Mouse (Mus musculus) urinary bladder, postnatal 36 days (tissue): ENCODE data around the gene Zswim8.
"Not testable (repeated sequence)": the region's sequence is repeated elsewhere in the genome, so short reads cannot be mapped to it uniquely, and the experiment has no call there.

Source experiments
- DNase-seq, 2 experiments: peaks; one replicate each; pipeline ENCODE4 v3.0.0; 2022; ENCODE audit warnings: low spot score in 2 of 2, mixed read lengths in 1 of 2

Gene Zswim8

GRCm38 (mm10) chr14:20694185-20694883 lies 13.0 kb upstream of the Zswim8 start:
- no peak for DNase-seq

DNA sequence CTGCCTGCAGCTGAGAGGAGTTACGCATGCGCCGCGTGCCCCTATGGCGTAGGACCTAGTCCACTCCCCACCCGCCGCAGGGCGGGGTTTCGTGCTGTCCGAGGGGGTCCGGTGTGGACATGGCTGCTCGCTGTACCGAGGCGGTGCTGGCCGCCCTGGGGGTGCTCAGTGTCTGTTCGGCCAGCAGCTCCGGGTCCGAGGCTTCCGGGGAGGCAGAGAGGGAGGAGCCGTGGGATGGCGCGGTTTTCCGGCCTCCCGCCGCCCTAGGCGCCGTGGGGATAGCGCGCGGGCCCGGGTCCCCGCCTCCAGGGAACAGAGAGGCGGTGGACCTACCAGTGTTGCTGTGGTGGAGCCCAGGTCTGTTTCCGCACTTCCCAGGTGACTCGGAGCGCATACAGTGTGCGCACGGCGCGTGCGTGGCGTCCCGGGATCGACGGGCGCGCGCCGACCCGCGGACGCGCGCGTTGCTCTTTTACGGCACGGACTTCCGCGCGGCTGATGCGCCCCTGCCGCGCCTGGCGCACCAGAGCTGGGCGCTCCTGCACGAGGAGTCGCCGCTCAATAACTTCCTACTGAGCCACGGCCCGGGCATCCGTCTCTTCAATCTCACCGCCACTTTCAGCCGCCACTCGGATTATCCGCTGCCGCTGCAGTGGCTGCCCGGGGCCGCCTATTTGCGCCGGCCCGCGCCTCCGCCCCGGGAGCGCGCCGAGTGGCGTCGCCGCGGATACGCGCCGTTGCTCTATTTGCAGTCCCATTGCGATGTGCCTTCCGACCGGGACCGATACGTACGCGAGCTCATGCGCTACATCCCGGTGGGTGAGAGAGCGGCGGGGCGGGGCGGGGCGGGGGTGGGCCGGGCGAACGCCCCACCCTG lies 12.2 kb upstream of the Zswim8 start, which contains the start of gene Fut11:
Gene Fut11, plus strand, starts transcription at position 85 of the 877 bp plus-strand sequence.
- peak; percentile 67 to 84 for DNase-seq

GRCm38 (mm10) chr14:20695761-20696520 lies 11.4 kb upstream of the Zswim8 start:
- DNase-seq = no peak

DNA sequence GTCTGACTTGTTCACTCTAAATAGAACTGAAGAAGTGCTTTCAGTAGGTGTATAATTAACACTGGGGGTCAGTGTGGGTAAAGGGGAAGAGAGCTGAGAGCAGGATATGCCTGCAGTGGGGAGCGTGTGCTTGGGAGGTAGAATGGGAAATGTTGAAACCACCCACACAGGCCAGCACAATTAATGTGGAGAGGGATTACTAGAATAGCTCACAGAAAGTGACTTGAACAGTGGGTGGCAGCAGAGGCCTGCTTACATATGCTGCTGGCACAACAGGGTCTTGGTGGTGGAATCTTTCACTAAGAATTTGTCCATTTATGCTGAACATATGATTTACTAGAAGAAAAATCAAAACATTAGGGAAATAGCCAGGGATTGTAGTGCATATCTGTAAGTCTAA lies 10.4 kb upstream of the Zswim8 start:
- DNase-seq = peak in 1 of 2 experiments; percentile 36

GRCm38 (mm10) chr14:20698515-20698914 lies 8.8 kb upstream of the Zswim8 start:
- no peak for DNase-seq

GRCm38 (mm10) chr14:20700362-20700761 lies 7.0 kb upstream of the Zswim8 start:
- DNase-seq = no peak

- no peak for DNase-seq
Measured at GRCm38 (mm10) chr14:20701554-20701953, 5.8 kb upstream of the Zswim8 start.

- DNase-seq = no peak
Measured at GRCm38 (mm10) chr14:20702096-20702740, 5.1 kb upstream of the Zswim8 start.

DNA sequence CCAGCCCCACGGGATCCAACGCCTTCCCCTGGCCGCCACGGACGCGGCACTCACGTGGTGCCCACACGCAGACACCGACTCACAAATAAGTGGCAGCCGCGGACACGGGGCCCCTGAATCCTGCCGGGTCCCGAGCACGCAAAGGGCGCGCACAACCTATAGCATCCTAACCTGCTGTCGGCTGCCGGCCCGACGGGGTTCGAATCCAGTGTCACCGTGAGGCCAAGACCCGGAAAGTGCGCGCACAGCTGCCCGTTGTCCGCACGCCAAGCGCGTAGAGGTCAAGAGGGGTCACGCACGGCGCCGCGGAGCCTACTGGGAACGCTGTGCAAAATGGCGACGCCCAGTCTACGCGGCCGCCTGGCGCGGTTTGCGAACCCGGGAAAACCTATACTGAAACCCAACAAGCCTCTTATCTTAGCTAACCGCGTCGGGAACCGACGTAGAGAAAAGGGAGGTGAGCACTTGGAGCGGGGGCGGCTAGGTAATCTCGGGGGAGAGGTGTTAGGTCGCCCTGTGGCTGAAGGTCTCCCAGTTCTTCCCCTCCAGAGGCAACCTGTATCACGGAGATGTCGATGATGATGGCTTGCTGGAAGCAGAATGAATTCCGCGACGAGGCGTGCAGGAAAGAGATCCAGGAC lies 4.5 kb upstream of the Zswim8 start, which contains the start of gene Chchd1:
Gene Chchd1, plus strand, starts transcription at position 266 of the 641 bp plus-strand sequence.
- peak; percentile 90 for DNase-seq

DNA sequence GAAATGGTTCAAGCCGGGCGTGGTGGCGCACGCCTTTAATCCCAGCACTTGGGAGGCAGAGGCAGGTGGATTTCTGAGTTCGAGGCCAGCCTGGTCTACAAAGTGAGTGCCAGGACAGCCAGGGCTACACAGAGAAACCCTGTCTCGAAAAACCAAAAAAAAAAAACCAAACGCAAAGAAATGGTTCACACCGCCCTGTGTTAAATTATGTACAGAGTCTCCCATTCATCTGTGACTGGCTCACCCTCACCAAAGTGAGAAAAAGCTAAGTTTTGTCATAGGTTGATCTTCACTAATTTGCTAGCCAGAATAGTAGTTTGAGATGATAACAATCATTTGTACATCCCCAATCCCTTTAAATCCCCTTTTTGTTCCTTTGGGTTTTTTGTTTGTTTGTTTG lies 3.9 kb upstream of the Zswim8 start:
- not testable (repeated sequence) for DNase-seq

- DNase-seq = no peak
Measured at GRCm38 (mm10) chr14:20708239-20708638, 887 bp downstream of the Zswim8 start.

DNA sequence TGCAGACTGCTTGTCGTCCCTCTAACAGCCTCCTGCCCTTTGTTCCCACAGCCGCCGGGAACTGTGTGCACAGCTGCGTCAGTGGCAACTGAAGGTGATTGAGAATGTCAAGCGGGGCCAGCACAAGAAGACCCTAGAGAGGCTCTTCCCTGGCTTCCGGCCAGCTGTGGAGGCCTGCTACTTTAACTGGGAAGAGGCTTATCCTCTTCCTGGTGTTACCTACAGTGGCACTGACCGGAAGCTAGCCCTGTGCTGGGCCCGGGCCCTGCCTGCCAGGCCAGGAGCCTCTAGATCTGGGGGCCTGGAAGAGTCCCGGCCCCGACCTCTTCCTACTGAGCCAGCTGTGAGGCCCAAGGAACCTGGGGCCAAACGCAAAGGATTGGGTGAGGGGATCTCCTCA lies 6.5 kb downstream of the Zswim8 start:
- DNase-seq = no peak

DNA sequence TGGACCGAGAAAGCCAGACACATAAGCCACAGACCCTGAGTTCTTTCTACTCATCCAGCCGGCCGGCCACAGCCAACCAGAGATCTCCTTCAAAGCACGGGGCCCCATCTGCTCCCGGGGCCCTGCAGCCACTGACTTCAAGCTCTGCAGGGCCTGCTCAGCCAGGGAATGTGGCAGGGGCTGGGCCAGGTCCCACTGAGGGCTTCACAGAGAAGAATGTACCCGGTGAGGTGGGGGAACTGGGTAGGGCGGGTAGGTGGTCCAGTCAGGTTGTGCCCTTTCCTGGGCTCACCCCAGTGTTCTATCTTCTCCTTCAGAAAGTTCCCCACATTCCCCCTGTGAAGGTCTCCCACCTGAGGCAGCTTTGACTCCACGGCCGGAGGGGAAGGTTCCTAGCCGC lies 11.1 kb downstream of the Zswim8 start:
- DNase-seq = no peak

GRCm38 (mm10) chr14:20719767-20720166 lies 12.4 kb downstream of the Zswim8 start:
- no peak for DNase-seq

GRCm38 (mm10) chr14:20721371-20721770 lies 14.0 kb downstream of the Zswim8 start:
- DNase-seq = no peak

DNA sequence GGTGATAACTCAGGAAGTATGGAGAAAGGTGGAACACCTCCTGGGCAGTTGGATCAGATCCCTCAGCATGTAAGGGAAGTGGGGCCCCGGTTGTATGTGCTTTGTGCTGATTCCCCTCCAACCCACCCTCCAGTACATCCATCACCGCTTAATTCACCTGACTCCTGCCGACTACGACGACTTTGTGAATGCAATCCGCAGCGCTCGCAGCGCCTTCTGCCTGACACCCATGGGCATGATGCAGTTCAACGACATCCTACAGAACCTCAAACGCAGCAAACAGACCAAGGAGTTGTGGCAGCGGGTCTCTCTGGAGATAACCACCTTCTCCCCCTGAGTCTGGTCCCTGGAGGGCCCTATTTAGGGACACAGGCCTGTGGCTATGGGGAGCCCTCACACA lies 15.7 kb downstream of the Zswim8 start:
- DNase-seq = no peak

DNA sequence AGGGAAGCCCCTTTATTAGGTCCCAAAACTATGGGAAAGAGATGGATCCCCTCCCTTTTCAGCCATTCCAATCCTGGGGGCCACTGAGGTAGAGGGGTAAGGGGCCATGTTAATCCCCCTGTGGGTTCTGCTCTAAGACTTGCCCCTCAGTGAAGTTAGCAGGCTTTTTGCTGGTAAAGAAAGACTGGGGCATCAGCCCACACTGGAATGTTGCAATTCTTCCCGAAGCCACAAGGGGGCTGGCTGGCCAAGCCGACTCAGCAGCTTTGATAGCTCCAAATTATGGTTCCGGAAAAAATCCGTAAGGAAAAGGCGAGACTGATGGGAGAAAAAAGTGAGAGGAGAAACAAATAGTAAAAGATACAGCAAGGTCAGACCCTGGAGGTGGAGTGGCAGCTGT lies 16.7 kb downstream of the Zswim8 start:
- DNase-seq = peak; percentile 47 to 56

- DNase-seq = no peak
Measured at GRCm38 (mm10) chr14:20725660-20726339, 18.4 kb downstream of the Zswim8 start.

GRCm38 (mm10) chr14:20729871-20730270 lies 22.5 kb downstream of the Zswim8 start:
- no peak for DNase-seq

DNA sequence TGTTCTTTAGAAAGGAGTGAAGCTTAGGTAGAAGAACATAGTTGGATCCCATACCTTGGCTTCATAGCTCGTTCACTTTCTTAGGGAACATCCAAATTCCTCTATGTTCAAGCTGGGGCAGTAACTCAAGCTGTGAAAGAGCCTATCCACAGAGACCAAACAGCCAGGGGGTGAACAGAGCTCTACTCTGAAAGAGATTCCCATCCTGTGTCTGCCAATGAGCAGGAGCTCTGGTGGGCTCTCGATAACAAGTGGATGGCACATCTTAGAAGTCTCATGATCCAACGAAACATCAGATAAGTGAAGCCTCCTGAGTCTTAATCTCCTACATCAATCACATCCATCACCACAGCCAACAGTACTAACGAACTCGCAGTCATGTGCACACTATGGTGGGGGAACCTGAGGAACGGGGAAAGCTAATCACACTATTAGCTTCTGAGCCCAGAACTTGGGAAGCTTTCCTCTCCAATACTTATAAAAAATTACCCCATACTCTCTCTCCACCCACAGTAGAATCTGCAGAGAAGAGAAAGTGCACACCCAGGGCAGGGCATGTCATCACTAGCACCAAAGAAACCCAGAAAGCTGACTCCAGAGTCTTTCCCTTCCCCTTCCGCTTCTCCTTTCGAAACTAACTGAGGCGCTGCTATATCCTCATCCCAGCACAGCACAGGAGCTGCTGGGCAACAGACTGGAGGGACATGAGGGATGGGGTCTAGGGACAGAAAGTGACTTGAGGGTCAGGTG lies 23.7 kb downstream of the Zswim8 start:
- no peak for DNase-seq
